Mouse (Mus musculus) small intestine, adult 2 months (tissue): ENCODE data around the gene Taf1. TPM values are rescaled to one million over a fixed set of nuclear protein-coding genes. Genes with fewer than 3 reads are reported as not detected.
A peak's percentile ranks its signal among the peaks of the same experiment; 100 is the strongest.
"Not testable (repeated sequence)": the region's sequence is repeated elsewhere in the genome, so short reads cannot be mapped to it uniquely, and the experiment has no call there.

Source experiments
- H3K27ac ChIP-seq: fragments of 200-500 bp; 2 replicates; pipeline ENCODE4 v1.5.1; 2012; ENCODE audit warnings: low read depth, low read length, control low read depth, inconsistent platforms; ENCODE audit not compliant: insufficient read depth
- H3K27me3 ChIP-seq: fragments of 200-500 bp; 2 replicates; pipeline ENCODE4 v1.6.1; 2012; ENCODE audit warnings: mild to moderate bottlenecking, moderate library complexity, low read length, inconsistent platforms; ENCODE audit not compliant: control insufficient read depth, insufficient read depth
- H3K36me3 ChIP-seq: fragments of 200-500 bp; 2 replicates; pipeline ENCODE4 v1.6.1; 2012; ENCODE audit warnings: mild to moderate bottlenecking, low read length, control low read depth, inconsistent platforms; ENCODE audit not compliant: control insufficient read depth, insufficient read depth
- H3K4me1 ChIP-seq: fragments of 200-500 bp; 2 replicates; pipeline ENCODE4 v1.6.1; 2012; ENCODE audit warnings: low read length, inconsistent platforms, mixed read lengths; ENCODE audit not compliant: control insufficient read depth, insufficient read depth, insufficient read length
- H3K4me3 ChIP-seq: fragments of 200-500 bp; 2 replicates; pipeline ENCODE4 v1.5.1; 2012; ENCODE audit warnings: low read depth, mild to moderate bottlenecking, control low read depth, inconsistent platforms, low read length, moderate library complexity
- CTCF ChIP-seq: fragments of 200-500 bp; IDR thresholded peaks from 2 replicates; pipeline ENCODE4 v1.5.1; 2012; ENCODE audit warnings: low read depth, mild to moderate bottlenecking, control low read depth, inconsistent platforms, low read length, moderate library complexity, mixed read lengths; ENCODE audit not compliant: insufficient replicate concordance, insufficient read length; ENCODE audit errors: extremely low read depth
- POLR2A ChIP-seq: fragments of 200-500 bp; IDR thresholded peaks from 2 replicates; pipeline ENCODE4 v1.6.1; 2012; ENCODE audit warnings: low read depth, mild to moderate bottlenecking, control low read depth, inconsistent platforms, low read length, moderate library complexity
- WGBS: fragments of 180-500 bp; shearing (Covaris S2); methylation state at CpG from one replicate; pipeline ENCODE4 v1.1.7; 2018; 5-methylcytosine and 5-hydroxymethylcytosine counted together
- polyA plus RNA-seq: library from polyadenylated mRNA; depleted of rRNA; stranded (reverse); fragments of >200 nt; gene quantifications from 2 replicates; pipeline ENCODE4 v1.2.3, GENCODE M21; 2012; rRNA removed

Gene Taf1
- polyA plus RNA-seq: 0.53 and 2.0 TPM in 2 replicates

GRCm38 (mm10) chrX:101532347-101533221, at the start of gene Taf1:
Gene Taf1, plus strand, starts transcription at chrX:101532734.
- Histone ChIP-seq H3K27me3 (no peaks in the 10 kb centered on the region), H3K27ac (peak within 1 kb of the TSS; percentile 77), H3K4me3 (peak within 1 kb of the TSS; percentile 100), H3K36me3 (0 out of 2 replicates have a peak, but pooled peaks cover 2% of the 10 kb centered on the region), H3K4me1 (no peaks in the 10 kb centered on the region)
- TF ChIP-seq POLR2A (no peak; the same call in 1 of the 2 replicates), CTCF (no peak)
- WGBS: 13% methylated on average over 47 of the region's 47 CpGs

GRCm38 (mm10) chrX:101486487-101487152, 45.9 kb upstream of the Taf1 start:
- not testable (repeated sequence) for H3K4me3 ChIP-seq, H3K27ac ChIP-seq, H3K27me3 ChIP-seq, H3K4me1 ChIP-seq, H3K36me3 ChIP-seq
- TF ChIP-seq CTCF: peak; percentile 64; the same call in 1 of the 2 replicates
- 38% methylated on average over 11 of the region's 12 CpGs for whole genome bisulfite sequencing

- TF ChIP-seq CTCF: peak; percentile 31; the same call in 1 of the 2 replicates
- no peak for TF ChIP-seq POLR2A
Observed at GRCm38 (mm10) chrX:101504636-101505035, 27.9 kb upstream of the Taf1 start.

GRCm38 (mm10) chrX:101515710-101516109, 16.8 kb upstream of the Taf1 start:
- no peak overlapping the region for H3K4me3 ChIP-seq
- TF ChIP-seq CTCF (no peak), POLR2A (no peak)
- H3K27me3 ChIP-seq: no peaks in the 10 kb centered on the region
- H3K27ac ChIP-seq: no peak overlapping the region
- H3K4me1 ChIP-seq: no peaks in the 10 kb centered on the region
- 4% methylated on average over 2 of the region's 2 CpGs for WGBS
- no peaks in the 10 kb centered on the region for H3K36me3 ChIP-seq

More at GRCm38 (mm10) chrX:101504636-101505035, 27.9 kb upstream of the Taf1 start:
- no peaks in the 10 kb centered on the region for H3K4me1 ChIP-seq
- no peaks in the 10 kb centered on the region for H3K27me3 ChIP-seq
- H3K27ac ChIP-seq: no peak overlapping the region
- no peaks in the 10 kb centered on the region for H3K36me3 ChIP-seq
- WGBS: 5% methylated on average over 3 of the region's 3 CpGs
- H3K4me3 ChIP-seq: no peak overlapping the region

GRCm38 (mm10) chrX:101518006-101518405, 14.5 kb upstream of the Taf1 start:
- WGBS: 86% methylated on average over 4 of the region's 4 CpGs
- Histone ChIP-seq H3K27ac (no peak overlapping the region), H3K4me3 (no peak overlapping the region), H3K27me3 (no peaks in the 10 kb centered on the region), H3K4me1 (no peaks in the 10 kb centered on the region), H3K36me3 (no peaks in the 10 kb centered on the region)
- no peak for TF ChIP-seq CTCF

GRCm38 (mm10) chrX:101522027-101522426, 10.5 kb upstream of the Taf1 start:
- Histone ChIP-seq H3K36me3 (no peaks in the 10 kb centered on the region), H3K27me3 (no peaks in the 10 kb centered on the region), H3K27ac (no peak overlapping the region), H3K4me1 (no peaks in the 10 kb centered on the region), H3K4me3 (peak overlapping the region; percentile 10; the same call in 1 of the 2 replicates)
- no peak for TF ChIP-seq CTCF
- TF ChIP-seq POLR2A: no peak
- WGBS: 82% methylated on average over 15 of the region's 15 CpGs

GRCm38 (mm10) chrX:101527356-101527755, 5.2 kb upstream of the Taf1 start:
- H3K4me3 ChIP-seq: peak overlapping the region; percentile 60; the same call in 1 of the 2 replicates
- WGBS: 41% methylated on average over 9 of the region's 9 CpGs
- TF ChIP-seq CTCF (no peak), POLR2A (no peak)
- H3K36me3 ChIP-seq: no peaks in the 10 kb centered on the region
- H3K27ac ChIP-seq: no peak overlapping the region
- no peaks in the 10 kb centered on the region for H3K4me1 ChIP-seq
- H3K27me3 ChIP-seq: no peaks in the 10 kb centered on the region
